Mouse (Mus musculus): ENCODE data around the gene Cib4. TPM values are rescaled to one million over a fixed set of nuclear protein-coding genes. Genes with fewer than 3 reads are reported as not detected.

Cib4 gene
- total RNA-seq, 2 experiments from 2014 or later: 0.67 to 1.1 TPM

- DNase-seq: no peak
Observed at GRCm38 (mm10) chr5:30440308-30440906, 105.2 kb downstream of the Cib4 start.

- no peak for DNase-seq
Observed at GRCm38 (mm10) chr5:30438931-30439330, 106.7 kb downstream of the Cib4 start.

Other genes starting within 250 kb of the Cib4 start
- gene Otof, start 83.9 kb downstream of the Cib4 start, total RNA-seq (2021): under 1 TPM; 0.09 to 0.12 TPM
- gene 1700001C02Rik, start 79.8 kb downstream of the Cib4 start, total RNA-seq (2021): not detected
- gene Kcnk3, start 42.3 kb upstream of the Cib4 start, total RNA-seq (2021): 100 to 1,000 TPM; 549 to 558 TPM
- 10 to 100 TPM; 30.4 to 34.6 TPM for gene Slc35f6, start 102.1 kb upstream of the Cib4 start, total RNA-seq (2021)
- 10 to 100 TPM; 38.0 to 54.0 TPM for gene Cenpa, start 120.9 kb upstream of the Cib4 start, total RNA-seq (2021)
- 1 to 10 TPM; 4.5 to 8.8 TPM for gene Dpysl5, start 165.7 kb upstream of the Cib4 start, total RNA-seq (2021)

All from adrenal gland, postnatal 10 days (tissue).